Mouse (Mus musculus): ENCODE measurements around the gene Gabrb3. TPM values are rescaled to one million over a fixed set of nuclear protein-coding genes. Genes with fewer than 3 reads are reported as not detected.
A peak's percentile ranks its signal among the peaks of the same experiment; 100 is the strongest.

The Gabrb3 gene
- polyA plus RNA-seq, 1 experiment, result 249 TPM

- 77% methylated on average over 1 of the region's 1 CpGs for WGBS
- Histone ChIP-seq H3K4me3 (ENCODE audit: insufficient read depth, low read depth, low read length) (no peak overlapping the region), H3K4me1 (ENCODE audit: control insufficient read depth, insufficient read depth, low read length) (no peaks in the 10 kb centered on the region), H3K27ac (ENCODE audit: insufficient read depth, low read depth, low read length) (no peak overlapping the region)
- no peak for TF ChIP-seq POLR2A (IDR thresholded peaks at IDR 0.05; ENCODE audit: insufficient read depth, low read depth, low read length)
- TF ChIP-seq CTCF (IDR thresholded peaks at IDR 0.05; ENCODE audit: insufficient read depth, low read depth, low read length), result no peak
Observed at GRCm38 (mm10) chr7:57640796-57641195, 221.3 kb downstream of the Gabrb3 start.

- TF ChIP-seq CTCF (IDR thresholded peaks at IDR 0.05; ENCODE audit: insufficient read depth, low read depth, low read length) (no peak), POLR2A (IDR thresholded peaks at IDR 0.05; ENCODE audit: insufficient read depth, low read depth, low read length) (no peak)
- H3K4me1 ChIP-seq (ENCODE audit: control insufficient read depth, insufficient read depth, low read length), result no peaks in the 10 kb centered on the region
- no peak overlapping the region for H3K4me3 ChIP-seq (ENCODE audit: insufficient read depth, low read depth, low read length)
- WGBS, result 83% methylated on average over 2 of the region's 2 CpGs
- no peak overlapping the region for H3K27ac ChIP-seq (ENCODE audit: insufficient read depth, low read depth, low read length)
Observed at GRCm38 (mm10) chr7:57647345-57647744, 227.9 kb downstream of the Gabrb3 start.

- Histone ChIP-seq H3K27ac (ENCODE audit: insufficient read depth, low read depth, low read length) (no peak overlapping the region), H3K4me3 (ENCODE audit: insufficient read depth, low read depth, low read length) (no peak overlapping the region)
- WGBS, result 92% methylated on average over 4 of the region's 4 CpGs
Observed at GRCm38 (mm10) chr7:57648136-57648755, 228.8 kb downstream of the Gabrb3 start.

GRCm38 (mm10) chr7:57677352-57677751, 257.9 kb downstream of the Gabrb3 start:
- whole genome bisulfite sequencing, result 51% methylated on average over 6 of the region's 6 CpGs
- TF ChIP-seq POLR2A (IDR thresholded peaks at IDR 0.05; ENCODE audit: insufficient read depth, low read depth, low read length), result no peak
- TF ChIP-seq CTCF (IDR thresholded peaks at IDR 0.05; ENCODE audit: insufficient read depth, low read depth, low read length), result no peak

More at GRCm38 (mm10) chr7:57648136-57648755, 228.8 kb downstream of the Gabrb3 start:
- H3K4me1 ChIP-seq (ENCODE audit: control insufficient read depth, insufficient read depth, low read length), result no peaks in the 10 kb centered on the region
- TF ChIP-seq CTCF (IDR thresholded peaks at IDR 0.05; ENCODE audit: insufficient read depth, low read depth, low read length) (no peak), POLR2A (IDR thresholded peaks at IDR 0.05; ENCODE audit: insufficient read depth, low read depth, low read length) (no peak)

GRCm38 (mm10) chr7:57689836-57690235, 270.3 kb downstream of the Gabrb3 start:
- Histone ChIP-seq H3K4me3 (ENCODE audit: insufficient read depth, low read depth, low read length) (no peak overlapping the region), H3K27ac (ENCODE audit: insufficient read depth, low read depth, low read length) (no peak overlapping the region), H3K4me1 (ENCODE audit: control insufficient read depth, insufficient read depth, low read length) (peaks cover 4% of the 10 kb centered on the region)
- 79% methylated on average over 4 of the region's 4 CpGs for WGBS
- no peak for TF ChIP-seq POLR2A (IDR thresholded peaks at IDR 0.05; ENCODE audit: insufficient read depth, low read depth, low read length)
- TF ChIP-seq CTCF (IDR thresholded peaks at IDR 0.05; ENCODE audit: insufficient read depth, low read depth, low read length), result no peak

More at GRCm38 (mm10) chr7:57677352-57677751, 257.9 kb downstream of the Gabrb3 start:
- Histone ChIP-seq H3K4me1 (ENCODE audit: control insufficient read depth, insufficient read depth, low read length) (peaks cover 3% of the 10 kb centered on the region; the same call in 1 of the 2 replicates), H3K4me3 (ENCODE audit: insufficient read depth, low read depth, low read length) (no peak overlapping the region), H3K27ac (ENCODE audit: insufficient read depth, low read depth, low read length) (0 out of 2 replicates have a peak overlapping the region, but pooled peaks have one; percentile 45)

- no peak for TF ChIP-seq POLR2A (IDR thresholded peaks at IDR 0.05; ENCODE audit: insufficient read depth, low read depth, low read length)
- no peak for TF ChIP-seq CTCF (IDR thresholded peaks at IDR 0.05; ENCODE audit: insufficient read depth, low read depth, low read length)
- WGBS, result 35% methylated on average over 7 of the region's 7 CpGs
- peak overlapping the region; percentile 24; the same call in 1 of the 2 replicates for H3K27ac ChIP-seq (ENCODE audit: insufficient read depth, low read depth, low read length)
- H3K4me1 ChIP-seq (ENCODE audit: control insufficient read depth, insufficient read depth, low read length), result peaks cover 4% of the 10 kb centered on the region; the same call in 1 of the 2 replicates
- H3K4me3 ChIP-seq (ENCODE audit: insufficient read depth, low read depth, low read length), result no peak overlapping the region
Observed at GRCm38 (mm10) chr7:57700370-57700769, 280.9 kb downstream of the Gabrb3 start.

- Histone ChIP-seq H3K27ac (ENCODE audit: insufficient read depth, low read depth, low read length) (no peak overlapping the region), H3K4me1 (ENCODE audit: control insufficient read depth, insufficient read depth, low read length) (no peaks in the 10 kb centered on the region), H3K4me3 (ENCODE audit: insufficient read depth, low read depth, low read length) (no peak overlapping the region)
- TF ChIP-seq POLR2A (IDR thresholded peaks at IDR 0.05; ENCODE audit: insufficient read depth, low read depth, low read length) (no peak), CTCF (IDR thresholded peaks at IDR 0.05; ENCODE audit: insufficient read depth, low read depth, low read length) (no peak)
Observed at GRCm38 (mm10) chr7:57701046-57701445, 281.6 kb downstream of the Gabrb3 start.

- no peak overlapping the region for H3K4me3 ChIP-seq (ENCODE audit: insufficient read depth, low read depth, low read length)
- TF ChIP-seq CTCF (IDR thresholded peaks at IDR 0.05; ENCODE audit: insufficient read depth, low read depth, low read length) (no peak), POLR2A (IDR thresholded peaks at IDR 0.05; ENCODE audit: insufficient read depth, low read depth, low read length) (no peak)
- WGBS, result 37% methylated on average over 1 of the region's 1 CpGs
- no peaks in the 10 kb centered on the region for H3K4me1 ChIP-seq (ENCODE audit: control insufficient read depth, insufficient read depth, low read length)
- no peak overlapping the region for H3K27ac ChIP-seq (ENCODE audit: insufficient read depth, low read depth, low read length)
Observed at GRCm38 (mm10) chr7:57703580-57703979, 284.1 kb downstream of the Gabrb3 start.

GRCm38 (mm10) chr7:57706092-57706491, 286.6 kb downstream of the Gabrb3 start:
- H3K27ac ChIP-seq (ENCODE audit: insufficient read depth, low read depth, low read length), result no peak overlapping the region
- no peaks in the 10 kb centered on the region for H3K4me1 ChIP-seq (ENCODE audit: control insufficient read depth, insufficient read depth, low read length)
- TF ChIP-seq CTCF (IDR thresholded peaks at IDR 0.05; ENCODE audit: insufficient read depth, low read depth, low read length) (no peak), POLR2A (IDR thresholded peaks at IDR 0.05; ENCODE audit: insufficient read depth, low read depth, low read length) (no peak)
- WGBS, result 77% methylated on average over 6 of the region's 6 CpGs
- H3K4me3 ChIP-seq (ENCODE audit: insufficient read depth, low read depth, low read length), result no peak overlapping the region
